ENCODE assay signal across 8 mouse cellular contexts in the genomic region with DNA sequence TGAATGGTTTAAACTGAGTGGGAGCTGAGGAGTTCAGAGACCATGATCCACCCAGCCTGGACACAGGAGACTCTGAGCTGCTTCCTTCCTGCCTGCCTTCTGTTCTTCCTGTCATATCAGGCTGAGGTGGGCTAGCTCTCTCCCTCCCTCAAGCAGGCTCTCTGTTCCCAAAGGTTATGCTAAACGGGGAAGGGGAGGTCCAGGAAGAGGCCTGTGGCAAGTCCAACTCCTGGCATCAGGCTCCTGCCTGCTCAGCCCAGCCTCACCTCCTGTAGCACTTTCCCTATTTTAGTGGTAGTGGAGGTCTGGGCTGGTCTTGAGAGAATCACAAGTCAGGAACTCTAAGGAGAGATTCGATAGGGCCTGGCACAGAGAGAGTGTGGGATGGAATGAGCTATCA. TPM values are rescaled to one million over a fixed set of nuclear protein-coding genes. Genes with fewer than 3 reads are reported as not detected.
DNase-seq lines count a peak whose midpoint lies in the region; ATAC-seq and TF ChIP-seq lines count a peak whose summit lies in the region.

No protein-coding gene starts in this region.

- peaks cover 39% of the 10 kb centered on the region for H3K4me1 ChIP-seq in cerebellum, adult 2 months (ENCODE audit: control insufficient read depth, insufficient read depth, low read length)
- peaks cover 32% of the 10 kb centered on the region for H3K4me1 ChIP-seq in limb, embryonic 14.5 days (ENCODE audit: control insufficient read depth, insufficient read depth, low read length)
- peaks cover 14% of the 10 kb centered on the region; the same call in 1 of the 2 replicates for H3K4me1 ChIP-seq in stomach, postnatal 0 days (replicated peaks; ENCODE audit: control insufficient read depth, insufficient read depth)

- H3K27ac ChIP-seq in cerebellum, adult 2 months (ENCODE audit: insufficient read depth, low read length) = peak overlapping the region; percentile 91
- no peak overlapping the region for H3K27ac ChIP-seq in limb, embryonic 14.5 days (replicated peaks; ENCODE audit: low read depth, low read length)
- peak overlapping the region; percentile 49; the same call in 1 of the 2 replicates for H3K27ac ChIP-seq in stomach, postnatal 0 days (replicated peaks)

- TF ChIP-seq EP300 in stomach, postnatal 0 days (optimal IDR thresholded peaks at IDR 0.05) = no peak

- H3K4me2 ChIP-seq in limb, embryonic 14.5 days (replicated peaks; ENCODE audit: low read depth, low read length, severe bottlenecking) = peak overlapping the region; percentile 92
- peak overlapping the region; percentile 97 for H3K4me2 ChIP-seq in stomach, postnatal 0 days (replicated peaks; ENCODE audit: low read depth)

- TF ChIP-seq CTCF in cerebellum, adult 2 months (IDR thresholded peaks at IDR 0.05; ENCODE audit: borderline replicate concordance, insufficient read depth, low read depth, low read length) = no peak
- no peak for TF ChIP-seq CTCF in stomach, postnatal 0 days (IDR thresholded peaks at IDR 0.05; ENCODE audit: low read depth)

- peak overlapping the region; percentile 77 for H3K4me3 ChIP-seq in cerebellum, adult 2 months (replicated peaks; ENCODE audit: insufficient read depth, low read depth, low read length)
- peak overlapping the region; percentile 76 for H3K4me3 ChIP-seq in limb, embryonic 14.5 days (replicated peaks; ENCODE audit: low read length)
- H3K4me3 ChIP-seq in stomach, postnatal 0 days (ENCODE audit: low read depth, low read length) = peak overlapping the region; percentile 76

- peak overlapping the region; percentile 95; the same call in 1 of the 2 replicates for H3K9ac ChIP-seq in limb, embryonic 14.5 days (ENCODE audit: low read depth, low read length, severe bottlenecking)
- peak overlapping the region; percentile 94 for H3K9ac ChIP-seq in stomach, postnatal 0 days (ENCODE audit: low read length)

- H3K27me3 ChIP-seq in cerebellum, adult 2 months (ENCODE audit: control insufficient read depth, insufficient read depth, low read length) = no peaks in the 10 kb centered on the region
- H3K27me3 ChIP-seq in limb, embryonic 14.5 days (ENCODE audit: control insufficient read depth, insufficient read depth, low read length) = no peaks in the 10 kb centered on the region
- no peaks in the 10 kb centered on the region for H3K27me3 ChIP-seq in stomach, postnatal 0 days (ENCODE audit: control insufficient read depth, insufficient read depth, low read length)

- H3K36me3 ChIP-seq in limb, embryonic 14.5 days (ENCODE audit: control insufficient read depth, insufficient read depth, low read length) = 0 out of 2 replicates have a peak, but pooled peaks cover 6% of the 10 kb centered on the region
- no peaks in the 10 kb centered on the region for H3K36me3 ChIP-seq in stomach, postnatal 0 days (ENCODE audit: control insufficient read depth, insufficient read depth, low read length)

- TF ChIP-seq POLR2A in cerebellum, adult 2 months (IDR thresholded peaks at IDR 0.05; ENCODE audit: borderline replicate concordance, insufficient read depth, low read length) = no peak
- TF ChIP-seq POLR2A in limb, embryonic 14.5 days (IDR thresholded peaks at IDR 0.05; ENCODE audit: borderline replicate concordance, extremely low read depth, insufficient read depth, insufficient read length) = no peak

- H3K9me3 ChIP-seq in limb, embryonic 14.5 days (ENCODE audit: control insufficient read depth, low read length) = no peaks in the 10 kb centered on the region
- H3K9me3 ChIP-seq in stomach, postnatal 0 days (ENCODE audit: control insufficient read depth, low read length) = no peaks in the 10 kb centered on the region

- 10% methylated on average over 2 of the region's 2 CpGs for WGBS in cerebellum, adult 2 months
- WGBS in limb, embryonic 14.5 days = 33% methylated on average over 2 of the region's 2 CpGs
- WGBS in stomach, postnatal 0 days = 26% methylated on average over 2 of the region's 2 CpGs

- DNase-seq in cerebellum, adult 2 months = no peak
- no peak for DNase-seq in cerebellum, adult 8-10 months
- peak; percentile 27 to 63 for DNase-seq in spleen, postnatal 10 days (ENCODE audit: low spot score in 2 of 2)
- no peak for DNase-seq in spleen, adult 18-20 months
- DNase-seq in limb, embryonic 14.5 days (ENCODE audit: low spot score) = no peak
- DNase-seq in stomach, postnatal 0 days (ENCODE audit: low spot score) = no peak
- no peak for DNase-seq in ovary, postnatal 10 days (ENCODE audit: low spot score)
- no peak for DNase-seq in retina, postnatal 1 day

- ATAC-seq in limb, embryonic 14.5 days (ENCODE audit: low FRiP score, low read depth) = no peak
- no peak for ATAC-seq in stomach, postnatal 0 days (ENCODE audit: low FRiP score, low TSS enrichment)

RNA-seq across cellular contexts. Expression of a gene that starts 12.0 kb away (rescaled TPM):
- 9.0 and 12.8 TPM in 2 replicates for polyA plus RNA-seq in cerebellum, adult 2 months (2012; rRNA removed)
- 4.0 and 7.1 TPM in 2 replicates for polyA plus RNA-seq in limb, embryonic 14.5 days (2012; rRNA removed)
- polyA plus RNA-seq in limb, embryonic 14.5 days (2014; fragmentation: Nextera tagmentation; extraction: Ambion mirVana) = 2.5 and 3.9 TPM in 2 replicates
- 13.2 and 13.8 TPM in 2 replicates for polyA plus RNA-seq in stomach, postnatal 0 days (2015; fragmentation: Nextera tagmentation; extraction: Ambion mirVana)

RNA-seq across cellular contexts. Expression of a gene that starts 15.7 kb away (rescaled TPM):
- 65.1 and 68.9 TPM in 2 replicates for polyA plus RNA-seq in cerebellum, adult 2 months (2012; rRNA removed)
- 34.5 and 45.3 TPM in 2 replicates for polyA plus RNA-seq in limb, embryonic 14.5 days (2012; rRNA removed)
- 21.1 and 23.6 TPM in 2 replicates for polyA plus RNA-seq in limb, embryonic 14.5 days (2014; fragmentation: Nextera tagmentation; extraction: Ambion mirVana)
- polyA plus RNA-seq in stomach, postnatal 0 days (2015; fragmentation: Nextera tagmentation; extraction: Ambion mirVana) = 30.8 and 32.6 TPM in 2 replicates

RNA-seq across cellular contexts. Expression of a gene that starts 15.8 kb away (rescaled TPM):
- 377 and 381 TPM in 2 replicates for polyA plus RNA-seq in cerebellum, adult 2 months (2012; rRNA removed)
- 112 and 120 TPM in 2 replicates for polyA plus RNA-seq in limb, embryonic 14.5 days (2012; rRNA removed)
- polyA plus RNA-seq in limb, embryonic 14.5 days (2014; fragmentation: Nextera tagmentation; extraction: Ambion mirVana) = 214 and 227 TPM in 2 replicates
- 211 and 220 TPM in 2 replicates for polyA plus RNA-seq in stomach, postnatal 0 days (2015; fragmentation: Nextera tagmentation; extraction: Ambion mirVana)

RNA-seq across cellular contexts. Expression of a gene that starts 52.2 kb away (rescaled TPM):
- 22.5 and 24.2 TPM in 2 replicates for polyA plus RNA-seq in cerebellum, adult 2 months (2012; rRNA removed)
- 17.6 and 18.0 TPM in 2 replicates for polyA plus RNA-seq in limb, embryonic 14.5 days (2012; rRNA removed)
- 16.8 and 17.2 TPM in 2 replicates for polyA plus RNA-seq in limb, embryonic 14.5 days (2014; fragmentation: Nextera tagmentation; extraction: Ambion mirVana)
- 6.1 and 6.2 TPM in 2 replicates for polyA plus RNA-seq in stomach, postnatal 0 days (2015; fragmentation: Nextera tagmentation; extraction: Ambion mirVana)

Comparison
In these comparisons a context has a peak if more than half of its experiments do, and no peak if none do; other contexts are left out.
1. DNase-seq: peak in spleen, postnatal 10 days (2 of 2); none in cerebellum, adult 2 months (0 of 2), cerebellum, adult 8-10 months (single experiment), spleen, adult 18-20 months (0 of 2), limb, embryonic 14.5 days (single experiment), stomach, postnatal 0 days (single experiment), ovary, postnatal 10 days (single experiment) and retina, postnatal 1 day (single experiment).
2. Peak in every context shown above with its lines, with median percentiles within 50 percentile points of each other: H3K4me3 ChIP-seq.